Mouse (Mus musculus): ENCODE data around the gene Sema3f.
A peak's percentile ranks its signal among the peaks of the same experiment; 100 is the strongest.

- TF ChIP-seq CTCF (IDR thresholded peaks at IDR 0.05; ENCODE audit: borderline replicate concordance, insufficient read depth, low read length) (no peak), POLR2A (IDR thresholded peaks at IDR 0.05; ENCODE audit: low read depth, low read length) (peak; percentile 85)
These were observed 74.8 kb downstream of the Sema3f start, which contains the start of gene Gnai2 for GRCm38 (mm10) chr9:107635279-107636028.
